ENCODE assay signal across 10 mouse cellular contexts in genomic region chr2:11567781-11568362, GRCm38 (mm10). TPM values are rescaled to one million over a fixed set of nuclear protein-coding genes. Genes with fewer than 3 reads are reported as not detected.
DNase-seq lines count a peak whose midpoint lies in the region; ATAC-seq and TF ChIP-seq lines count a peak whose summit lies in the region.
"Had no signal": no experiment of that assay in that cellular context is flagged by ENCODE, and none has a peak within 500 bp of the region (broad histone marks: within the 10 kb centered on the region; RNA-seq: fewer than 3 reads in every experiment).

No protein-coding gene starts in this region.

- 65% methylated on average over 4 of the region's 4 CpGs for WGBS in hindbrain, embryonic 11.5 days
- 65% methylated on average over 4 of the region's 4 CpGs for WGBS in hindbrain, embryonic 12.5 days
- 62% methylated on average over 4 of the region's 4 CpGs for WGBS in forebrain, embryonic 10.5 days

- no peaks in the 10 kb centered on the region for H3K27me3 ChIP-seq in hindbrain, embryonic 11.5 days (ENCODE audit: control insufficient read depth, insufficient read depth, low read length)
- H3K27me3 ChIP-seq in hindbrain, embryonic 12.5 days = no peaks in the 10 kb centered on the region
- H3K27me3 ChIP-seq in forebrain, embryonic 10.5 days (ENCODE audit: poor library complexity, severe bottlenecking) = no peaks in the 10 kb centered on the region
- H3K27me3 ChIP-seq: neural tube, embryonic 12.5 days had no signal

- H3K9me3 ChIP-seq in hindbrain, embryonic 11.5 days (ENCODE audit: control insufficient read depth, low read length) = no peaks in the 10 kb centered on the region
- H3K9me3 ChIP-seq in hindbrain, embryonic 12.5 days (replicated peaks) = no peaks in the 10 kb centered on the region
- no peaks in the 10 kb centered on the region for H3K9me3 ChIP-seq in ES-E14 (ENCODE audit: control insufficient read depth, insufficient read depth, low read depth, low read length)
- H3K9me3 ChIP-seq in forebrain, embryonic 10.5 days = no peaks in the 10 kb centered on the region
- H3K9me3 ChIP-seq: neural tube, embryonic 12.5 days had no signal

- no peaks in the 10 kb centered on the region for H3K36me3 ChIP-seq in hindbrain, embryonic 11.5 days (ENCODE audit: control insufficient read depth, insufficient read depth, low read length)
- H3K36me3 ChIP-seq in hindbrain, embryonic 12.5 days = no peaks in the 10 kb centered on the region
- H3K36me3 ChIP-seq in ES-E14 (ENCODE audit: control insufficient read depth, insufficient read depth, low read length, poor library complexity, severe bottlenecking) = no peaks in the 10 kb centered on the region
- no peaks in the 10 kb centered on the region for H3K36me3 ChIP-seq in forebrain, embryonic 10.5 days (replicated peaks)
- H3K36me3 ChIP-seq: neural tube, embryonic 12.5 days had no signal

- ATAC-seq in hindbrain, embryonic 11.5 days (ENCODE audit: low FRiP score) = no peak
- no peak for ATAC-seq in hindbrain, embryonic 12.5 days (ENCODE audit: low FRiP score)
- peak; percentile 34 to 49; a peak in 2 of 4 replicates for ATAC-seq in hematopoietic stem cell, adult 5-6 weeks (replicated peaks in 1 of 2; ENCODE audit: insufficient read depth in 1 of 2, low FRiP score in 2 of 2, low TSS enrichment in 1 of 2, low read depth in 1 of 2, poor library complexity in 2 of 2, severe bottlenecking in 2 of 2)
- no peak for ATAC-seq in frontal cortex, adult (ENCODE audit: low TSS enrichment)

- H3K4me2 ChIP-seq in hindbrain, embryonic 11.5 days (replicated peaks; ENCODE audit: low read depth, low read length) = no peak overlapping the region
- H3K4me2 ChIP-seq in hindbrain, embryonic 12.5 days (replicated peaks) = no peak overlapping the region
- H3K4me2 ChIP-seq: neural tube, embryonic 12.5 days had no signal

- H3K4me3 ChIP-seq in hindbrain, embryonic 11.5 days (ENCODE audit: low read depth, low read length) = no peak overlapping the region
- H3K4me3 ChIP-seq in hindbrain, embryonic 12.5 days = no peak overlapping the region
- no peak overlapping the region for H3K4me3 ChIP-seq in ES-E14 (ENCODE audit: insufficient read depth in 1 of 2, low read depth in 1 of 2, low read length in 2 of 2, poor library complexity in 1 of 2, severe bottlenecking in 1 of 2)
- no peak overlapping the region for H3K4me3 ChIP-seq in forebrain, embryonic 10.5 days
- H3K4me3 ChIP-seq: neural tube, embryonic 12.5 days had no signal

- in situ Hi-C loops in ES-E14 (cut with MboI; ENCODE audit: low sequenced_read_pairs in 2 of 2, unreplicated experiment in 2 of 2) = no loop called here

- no peak overlapping the region for H3K9ac ChIP-seq in hindbrain, embryonic 11.5 days (ENCODE audit: low read depth, low read length)
- no peak overlapping the region for H3K9ac ChIP-seq in hindbrain, embryonic 12.5 days
- H3K9ac ChIP-seq in ES-E14 (ENCODE audit: insufficient read depth, low read depth, low read length, poor library complexity, severe bottlenecking) = no peak overlapping the region
- H3K9ac ChIP-seq: neural tube, embryonic 12.5 days had no signal

- DNase-seq in hindbrain, embryonic 11.5 days (ENCODE audit: low spot score) = peak; percentile 52
- DNase-seq in 416B (ENCODE audit: low read depth) (peak; percentile 71), ES-E14 (ENCODE audit: low read depth, low spot score) (peak; percentile 63)
- peak; percentile 29 for DNase-seq in retina, postnatal 1 day
- DNase-seq in forebrain, embryonic 10.5 days (ENCODE audit: extremely low spot score, low spot score) = no peak

- no peaks in the 10 kb centered on the region for H3K4me1 ChIP-seq in hindbrain, embryonic 11.5 days (replicated peaks; ENCODE audit: control insufficient read depth, insufficient read depth, low read length)
- no peaks in the 10 kb centered on the region for H3K4me1 ChIP-seq in hindbrain, embryonic 12.5 days
- peaks cover 3 to 8% of the 10 kb centered on the region in 2 experiments; a peak in 3 of 4 replicates for H3K4me1 ChIP-seq in ES-E14 (ENCODE audit: control insufficient read depth in 2 of 2, insufficient read depth in 2 of 2, low read length in 2 of 2, poor library complexity in 1 of 2)
- H3K4me1 ChIP-seq in forebrain, embryonic 10.5 days = no peaks in the 10 kb centered on the region
- H3K4me1 ChIP-seq: neural tube, embryonic 12.5 days had no signal

- no peak overlapping the region for H3K27ac ChIP-seq in hindbrain, embryonic 11.5 days (ENCODE audit: low read depth, low read length)
- H3K27ac ChIP-seq in hindbrain, embryonic 12.5 days = no peak overlapping the region
- H3K27ac ChIP-seq in ES-E14 (ENCODE audit: insufficient read depth, low read depth, low read length, poor library complexity, severe bottlenecking) = no peak overlapping the region
- H3K27ac ChIP-seq in forebrain, embryonic 10.5 days = no peak overlapping the region
- H3K27ac ChIP-seq: neural tube, embryonic 12.5 days had no signal

TF ChIP-seq in ES-E14, 5 proteins besides CTCF, POLR2A, EP300 and RAD21:
- TF ChIP-seq HCFC1 (IDR thresholded peaks at IDR 0.05; ENCODE audit: borderline replicate concordance, insufficient read depth, low read length) (no peak), CHD2 (IDR thresholded peaks at IDR 0.05; ENCODE audit: low read depth, low read length) (no peak), ZC3H11A (IDR thresholded peaks at IDR 0.05; ENCODE audit: borderline replicate concordance, low read depth, low read length) (no peak), MAFK (IDR thresholded peaks at IDR 0.05; ENCODE audit: insufficient read depth, low read depth, low read length) (no peak), ZNF384 (IDR thresholded peaks at IDR 0.05; ENCODE audit: low read depth, low read length) (no peak)

RNA-seq across cellular contexts. Expression of gene Pfkfb3, which starts 14.0 kb away (rescaled TPM):
- 16.8 and 19.3 TPM in 2 replicates for polyA plus RNA-seq in hindbrain, embryonic 11.5 days (2014; fragmentation: Nextera tagmentation; extraction: Ambion mirVana)
- polyA plus RNA-seq in hindbrain, embryonic 12.5 days (2016; fragmentation: Nextera tagmentation; extraction: Ambion mirVana) = 19.5 and 20.4 TPM in 2 replicates
- total RNA-seq in ES-E14 (2012; rRNA removed) = 18.9 and 19.6 TPM in 2 replicates
- 22.7 and 38.3 TPM in 2 replicates for total RNA-seq in hematopoietic stem cell, adult 5-6 weeks (2017)
- polyA plus RNA-seq in forebrain, embryonic 10.5 days (2016; fragmentation: Nextera tagmentation; extraction: Ambion mirVana) = 15.5 and 17.0 TPM in 2 replicates

RNA-seq across cellular contexts. Expression of gene Rbm17, which starts 36.1 kb away (rescaled TPM):
- 178 and 191 TPM in 2 replicates for polyA plus RNA-seq in hindbrain, embryonic 11.5 days (2014; fragmentation: Nextera tagmentation; extraction: Ambion mirVana)
- 162 and 166 TPM in 2 replicates for polyA plus RNA-seq in hindbrain, embryonic 12.5 days (2016; fragmentation: Nextera tagmentation; extraction: Ambion mirVana)
- total RNA-seq in ES-E14 (2012; rRNA removed) = 137 and 175 TPM in 2 replicates
- total RNA-seq in hematopoietic stem cell, adult 5-6 weeks (2017) = 178 and 218 TPM in 2 replicates
- polyA plus RNA-seq in forebrain, embryonic 10.5 days (2016; fragmentation: Nextera tagmentation; extraction: Ambion mirVana) = 203 and 213 TPM in 2 replicates

RNA-seq across cellular contexts. Expression of gene Gm17490, which starts 58.2 kb away (rescaled TPM):
- polyA plus RNA-seq in hindbrain, embryonic 11.5 days (2014; fragmentation: Nextera tagmentation; extraction: Ambion mirVana) = not detected in 2 replicates
- polyA plus RNA-seq in hindbrain, embryonic 12.5 days (2016; fragmentation: Nextera tagmentation; extraction: Ambion mirVana) = not detected in 2 replicates
- not detected in 2 replicates for total RNA-seq in ES-E14 (2012; rRNA removed)
- not detected in 2 replicates for total RNA-seq in hematopoietic stem cell, adult 5-6 weeks (2017)
- polyA plus RNA-seq in forebrain, embryonic 10.5 days (2016; fragmentation: Nextera tagmentation; extraction: Ambion mirVana) = not detected in 2 replicates
- total RNA-seq: layer of hippocampus, adult 18-20 months had no signal
- polyA plus RNA-seq: neural tube, embryonic 12.5 days had no signal

Comparison
In these comparisons a context has a peak if more than half of its experiments do, and no peak if none do; other contexts are left out.
1. ATAC-seq: peak in hematopoietic stem cell, adult 5-6 weeks (2 of 2); none in hindbrain, embryonic 11.5 days (single experiment), hindbrain, embryonic 12.5 days (single experiment) and frontal cortex, adult (single experiment).